Mouse (Mus musculus) activated CD4-positive, CD25-positive, alpha-beta regulatory T cell, adult 4 months (primary cell): Measurements from ENCODE around the gene Jph2. TPM values are rescaled to one million over a fixed set of nuclear protein-coding genes. Genes with fewer than 3 reads are reported as not detected.

ENCODE experiments used
- ATAC-seq: one replicate; pipeline ENCODE4 v1.8.0; 2017
- polyA plus RNA-seq, 2 experiments: library from polyadenylated mRNA; unstranded; fragments of 100-300 nt; shearing (Covaris generic); gene quantifications; one replicate each; pipeline ENCODE4 v1.2.1; 2017

Jph2 gene
- polyA plus RNA-seq, 2 experiments from 2014 or later = not detected

GRCm38 (mm10) chr2:163300069-163301060, 97.4 kb downstream of the Jph2 start:
- ATAC-seq = no peak

DNA sequence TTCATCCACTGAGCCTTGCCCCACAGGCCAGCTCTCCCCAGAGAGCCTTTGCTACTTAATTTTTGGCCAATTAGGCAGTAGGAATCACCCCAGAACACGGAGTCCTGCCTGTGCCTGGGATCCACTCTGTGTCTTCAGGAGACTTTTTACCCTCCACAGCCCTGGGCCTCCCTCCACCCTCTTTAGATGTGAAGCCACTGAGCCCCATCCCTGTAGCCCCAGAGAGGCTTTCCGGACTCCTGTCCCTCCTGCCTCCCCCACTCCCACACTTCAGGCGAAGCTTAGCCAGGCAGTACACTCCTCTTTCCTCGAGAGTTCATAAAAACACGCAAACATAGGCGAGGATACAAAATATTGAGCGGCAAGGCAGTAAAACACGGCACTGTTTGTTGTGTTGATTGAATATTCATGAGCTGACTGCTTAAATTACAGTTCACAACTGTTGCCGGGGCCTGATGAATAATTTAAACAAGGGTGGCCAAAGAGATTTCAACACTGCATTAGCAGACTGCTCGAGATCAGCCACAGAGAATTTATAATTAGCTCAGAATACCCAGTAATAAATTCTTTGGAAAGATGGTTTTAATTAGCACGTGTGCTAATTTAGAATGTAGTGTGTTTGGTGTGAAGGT, 100.7 kb downstream of the Jph2 start:
- no peak for ATAC-seq

DNA sequence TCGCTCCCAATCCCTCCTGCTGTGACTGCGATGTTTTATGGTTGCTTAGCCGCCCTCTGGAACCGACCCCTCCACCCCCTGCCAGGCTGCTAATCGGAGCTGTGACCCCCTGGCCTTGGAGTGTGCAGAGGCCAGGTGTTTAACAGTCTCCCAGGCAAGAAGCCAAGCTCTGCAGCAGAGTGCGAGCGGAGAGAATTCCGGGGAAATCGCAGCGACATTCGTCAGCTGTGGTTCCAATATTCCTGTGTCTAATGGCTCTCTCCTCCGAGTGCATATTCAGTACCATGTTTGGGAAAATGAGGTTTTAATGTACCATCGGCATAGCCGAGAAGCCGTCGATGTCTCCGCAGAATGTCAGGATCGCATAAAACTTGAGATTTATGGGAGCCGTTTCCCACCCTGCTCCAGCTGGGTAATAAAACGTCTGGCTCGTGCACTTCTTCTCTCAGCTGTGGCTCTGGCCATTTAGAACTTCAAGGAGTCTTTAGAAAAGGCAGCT, 108.9 kb downstream of the Jph2 start:
- ATAC-seq = no peak

Other genes with a start within 250 kb of the Jph2 start
- 10 to 100 TPM in 1 of 2 experiments, 1 to 10 TPM in 1; 4.7 to 11.8 TPM for gene Tox2, start 194.9 kb downstream of the Jph2 start, polyA plus RNA-seq
- gene Oser1, start 26.7 kb upstream of the Jph2 start, polyA plus RNA-seq = 100 to 1,000 TPM; 107 to 116 TPM
- not detected for gene Gdap1l1, start 40.5 kb upstream of the Jph2 start, polyA plus RNA-seq
- 1 to 10 TPM; 2.0 to 2.4 TPM for gene Fitm2, start 74.6 kb upstream of the Jph2 start, polyA plus RNA-seq
- gene R3hdml, start 94.3 kb upstream of the Jph2 start, polyA plus RNA-seq = not detected
- gene Hnf4a, start 108.8 kb upstream of the Jph2 start, polyA plus RNA-seq = not detected
- 10 to 100 TPM; 36.9 to 37.6 TPM for gene Ttpal, start 204.3 kb upstream of the Jph2 start, polyA plus RNA-seq
- 100 to 1,000 TPM; 149 to 159 TPM for gene Serinc3, start 247.1 kb upstream of the Jph2 start, polyA plus RNA-seq